Mouse (Mus musculus): ENCODE results near the gene Rps11.

- TF ChIP-seq CTCF (IDR thresholded peaks at IDR 0.05; ENCODE audit: low read depth, low read length) (no peak), EP300 (IDR thresholded peaks at IDR 0.05; ENCODE audit: insufficient read depth, low read depth, low read length) (no peak), POLR2A (IDR thresholded peaks at IDR 0.05; ENCODE audit: insufficient read depth, low read length) (no peak)
Observed at GRCm38 (mm10) chr7:45104941-45105340, 19.3 kb downstream of the Rps11 start.
